Mouse (Mus musculus) intestine, postnatal 0 days (tissue): ENCODE data around the gene Itga7. TPM values are rescaled to one million over a fixed set of nuclear protein-coding genes. Genes with fewer than 3 reads are reported as not detected.

Experiments
- ATAC-seq: fragments of 200-750 bp; cut with Nextera tagmentation; 2 replicates; pipeline ENCODE4 v1.8.0; 2017; ENCODE audit warnings: mild to moderate bottlenecking, moderate TSS enrichment, moderate library complexity
- H3K27ac ChIP-seq: fragments of 300-500 bp; sonication (generic); 2 replicates; pipeline ENCODE4 v1.5.1; 2014; ENCODE audit warnings: mild to moderate bottlenecking, low read depth, low read length, moderate library complexity
- H3K27me3 ChIP-seq: fragments of 300-500 bp; sonication (generic); replicated peaks from 2 replicates; pipeline ENCODE4 v1.6.1; 2014; ENCODE audit warnings: low read length, mixed read lengths; ENCODE audit not compliant: control insufficient read depth, insufficient read depth
- H3K36me3 ChIP-seq: fragments of 300-500 bp; sonication (generic); 2 replicates; pipeline ENCODE4 v1.6.1; 2014; ENCODE audit warnings: mild to moderate bottlenecking, moderate library complexity; ENCODE audit not compliant: control insufficient read depth, insufficient read depth
- H3K4me1 ChIP-seq: fragments of 300-500 bp; sonication (generic); replicated peaks from 2 replicates; pipeline ENCODE4 v1.6.1; 2014; ENCODE audit warnings: antibody characterized with exemption, low read length, mixed read lengths; ENCODE audit not compliant: control insufficient read depth, insufficient read depth
- H3K4me2 ChIP-seq: fragments of 300-500 bp; sonication (generic); replicated peaks from 2 replicates; pipeline ENCODE4 v1.6.1; 2014; ENCODE audit warnings: low read depth, mild to moderate bottlenecking, moderate library complexity
- H3K4me3 ChIP-seq: fragments of 300-500 bp; sonication (generic); 2 replicates; pipeline ENCODE4 v1.5.1; 2014; ENCODE audit warnings: low read depth, low read length
- H3K9ac ChIP-seq: fragments of 300-500 bp; sonication (generic); 2 replicates; pipeline ENCODE4 v1.6.1; 2014; ENCODE audit warnings: mild to moderate bottlenecking, low read depth, low read length
- H3K9me3 ChIP-seq: fragments of 300-500 bp; sonication (generic); 2 replicates; pipeline ENCODE4 v1.6.1; 2016; ENCODE audit warnings: mixed run types; ENCODE audit not compliant: control insufficient read depth
- CTCF ChIP-seq: sonication (generic); IDR thresholded peaks from 2 replicates; pipeline ENCODE4 v1.5.1; 2016; ENCODE audit warnings: low read depth, mild to moderate bottlenecking, control low read depth, antibody characterized with exemption, moderate library complexity
- WGBS: fragments of 180-500 bp; shearing (Covaris S2); extraction: QIAGEN DNeasy Blood & Tissue Kit; methylation state at CpG from one replicate; pipeline ENCODE4 v1.1.7; 2014; 5-methylcytosine and 5-hydroxymethylcytosine counted together
- polyA plus RNA-seq: library from polyadenylated mRNA; unstranded; fragments of >200 nt; fragmentation: Nextera tagmentation; extraction: Ambion mirVana; gene quantifications from 2 replicates; pipeline ENCODE4 v1.2.1, GENCODE M21; 2015

Gene Itga7
- polyA plus RNA-seq, 1 experiment from 2014 or later, result 3.1 TPM

- Histone ChIP-seq H3K9ac (no peak overlapping the region), H3K27ac (no peak overlapping the region), H3K4me1 (no peaks in the 10 kb centered on the region), H3K27me3 (no peaks in the 10 kb centered on the region), H3K4me3 (no peak overlapping the region), H3K36me3 (no peaks in the 10 kb centered on the region), H3K9me3 (no peaks in the 10 kb centered on the region), H3K4me2 (no peak overlapping the region)
- TF ChIP-seq CTCF, result no peak
- WGBS, result 54% methylated on average over 16 of the region's 16 CpGs
- no peak for ATAC-seq
Measured at GRCm38 (mm10) chr10:128950208-128950887, 16.7 kb downstream of the Itga7 start.

- Histone ChIP-seq H3K27me3 (no peaks in the 10 kb centered on the region), H3K9me3 (no peaks in the 10 kb centered on the region), H3K36me3 (no peaks in the 10 kb centered on the region; the same call in 1 of the 2 replicates), H3K27ac (no peak overlapping the region), H3K4me2 (peak overlapping the region; percentile 58; the same call in 1 of the 2 replicates), H3K4me3 (no peak overlapping the region), H3K4me1 (0 out of 2 replicates have a peak, but pooled peaks cover 9% of the 10 kb centered on the region), H3K9ac (no peak overlapping the region)
- TF ChIP-seq CTCF, result no peak
- 80% methylated on average over 10 of the region's 10 CpGs for WGBS
- ATAC-seq, result no peak
Measured at GRCm38 (mm10) chr10:128958340-128958739, 24.7 kb downstream of the Itga7 start.

GRCm38 (mm10) chr10:128960142-128960541 is 26.5 kb downstream of the Itga7 start:
- no peak for ATAC-seq
- peak overlapping the region; percentile 58 for H3K4me2 ChIP-seq
- peak overlapping the region; percentile 79 for H3K27ac ChIP-seq
- TF ChIP-seq CTCF, result no peak
- H3K4me3 ChIP-seq, result peak overlapping the region; percentile 26
- H3K9me3 ChIP-seq, result no peaks in the 10 kb centered on the region
- H3K9ac ChIP-seq, result peak overlapping the region; percentile 18; the same call in 1 of the 2 replicates
- H3K4me1 ChIP-seq, result peaks cover 15% of the 10 kb centered on the region
- H3K36me3 ChIP-seq, result no peaks in the 10 kb centered on the region; the same call in 1 of the 2 replicates
- no peaks in the 10 kb centered on the region for H3K27me3 ChIP-seq
- WGBS, result 74% methylated on average over 4 of the region's 4 CpGs

- Histone ChIP-seq H3K9me3 (no peaks in the 10 kb centered on the region), H3K27me3 (no peaks in the 10 kb centered on the region), H3K4me3 (peak within 1 kb of the TSS; percentile 26), H3K27ac (peak within 1 kb of the TSS; percentile 79), H3K36me3 (no peaks in the 10 kb centered on the region; the same call in 1 of the 2 replicates), H3K4me2 (peak within 1 kb of the TSS; percentile 58), H3K4me1 (peaks cover 19% of the 10 kb centered on the region), H3K9ac (peak within 1 kb of the TSS; percentile 18; the same call in 1 of the 2 replicates)
- peak; percentile 95 for ATAC-seq
- WGBS, result 46% methylated on average over 12 of the region's 12 CpGs
- TF ChIP-seq CTCF, result no peak
Measured at GRCm38 (mm10) chr10:128960590-128961584, 27.3 kb downstream of the Itga7 start, which contains the start of gene Mettl7b. Gene Mettl7b (minus strand): TSS chr10:128960988.

- TF ChIP-seq CTCF, result no peak
- Histone ChIP-seq H3K27me3 (no peaks in the 10 kb centered on the region), H3K4me2 (no peak overlapping the region), H3K4me1 (peaks cover 16% of the 10 kb centered on the region), H3K27ac (peak overlapping the region; percentile 7), H3K36me3 (no peaks in the 10 kb centered on the region), H3K9ac (no peak overlapping the region), H3K9me3 (no peaks in the 10 kb centered on the region), H3K4me3 (no peak overlapping the region)
- peak; percentile 34 for ATAC-seq
- WGBS, result 41% methylated on average over 2 of the region's 2 CpGs
Measured at GRCm38 (mm10) chr10:128964961-128965360, 31.3 kb downstream of the Itga7 start.

GRCm38 (mm10) chr10:128965871-128966270 is 32.3 kb downstream of the Itga7 start:
- H3K36me3 ChIP-seq, result no peaks in the 10 kb centered on the region
- no peak overlapping the region for H3K9ac ChIP-seq
- ATAC-seq, result no peak
- peak overlapping the region; percentile 54; the same call in 1 of the 2 replicates for H3K27ac ChIP-seq
- H3K4me1 ChIP-seq, result peaks cover 19% of the 10 kb centered on the region
- H3K4me3 ChIP-seq, result no peak overlapping the region
- TF ChIP-seq CTCF, result no peak
- H3K4me2 ChIP-seq, result no peak overlapping the region
- no peaks in the 10 kb centered on the region for H3K9me3 ChIP-seq
- H3K27me3 ChIP-seq, result no peaks in the 10 kb centered on the region
- 68% methylated on average over 6 of the region's 6 CpGs for WGBS
